Mouse (Mus musculus) bone marrow macrophage, adult 2 months (primary cell): ENCODE measurements at regions not wholly inside any gene's neighbourhood (a gene's known extent, or its start where the extent isn't known, plus 50 kb on each side); places are given as distances from the start of the nearest gene placed in this dataset.

ENCODE experiments used
- CTCF ChIP-seq: IDR thresholded peaks from 2 replicates; pipeline ENCODE4 v1.5.1; 2012; ENCODE audit warnings: low read depth, mild to moderate bottlenecking, low read length, moderate library complexity
- POLR2A ChIP-seq: IDR thresholded peaks from 2 replicates; pipeline ENCODE4 v1.6.1; 2012; ENCODE audit warnings: mild to moderate bottlenecking, low read depth, low read length, borderline replicate concordance

DNA sequence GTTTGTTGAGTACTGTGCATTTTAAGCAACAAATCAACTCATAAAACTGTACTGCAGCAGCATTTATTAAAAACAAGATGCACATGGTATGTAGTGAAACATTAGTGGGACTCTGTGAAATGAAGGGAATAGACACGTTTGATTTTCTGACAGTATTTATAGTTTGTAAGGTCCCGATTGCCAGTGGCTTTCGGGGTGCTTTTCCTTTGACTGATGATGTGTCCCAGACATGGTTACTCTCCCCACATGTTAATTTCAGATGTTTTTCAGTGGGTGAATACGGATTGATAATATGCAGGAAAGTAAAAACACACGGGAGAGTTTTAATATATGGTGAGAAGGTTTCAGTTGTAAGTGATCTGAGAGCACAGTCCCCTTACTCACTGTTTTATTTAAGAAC lies 115.3 kb upstream of the Frg1 start:
- no peak for TF ChIP-seq CTCF
- TF ChIP-seq POLR2A, result no peak
